18 mouse cellular contexts compared by ENCODE assay signal in genomic region chr3:95136336-95136735, GRCm38 (mm10). TPM values are rescaled to one million over a fixed set of nuclear protein-coding genes. Genes with fewer than 3 reads are reported as not detected.
DNase-seq lines count a peak whose midpoint lies in the region; ATAC-seq and TF ChIP-seq lines count a peak whose summit lies in the region.
"Had no signal": no experiment of that assay in that cellular context is flagged by ENCODE, and none has a peak within 500 bp of the region (broad histone marks: within the 10 kb centered on the region; RNA-seq: fewer than 3 reads in every experiment).

No protein-coding gene starts in this region.

- DNase-seq in limb, embryonic 10.5 days (ENCODE audit: low spot score) = no peak
- no peak for DNase-seq in thymus, adult 2 months
- no peak for DNase-seq in thymus, postnatal 10 days (ENCODE audit: low spot score in 2 of 2)
- DNase-seq in liver, embryonic 13.5 days = no peak
- DNase-seq in cerebellum, adult 18-20 months = no peak
- no peak for DNase-seq in retina, postnatal 1 day
- no peak for DNase-seq in heart, postnatal 4 days
- DNase-seq: adrenal gland, adult 2 months; cerebellum, adult 11-12 months; forebrain, postnatal 0 days; layer of hippocampus, postnatal 36 days; lung, postnatal 14 days had no signal

- H3K27ac ChIP-seq in limb, embryonic 12.5 days = no peak overlapping the region
- no peak overlapping the region for H3K27ac ChIP-seq in limb, embryonic 10.5 days
- H3K27ac ChIP-seq in thymus, adult 2 months (ENCODE audit: control insufficient read depth, insufficient read depth, low read length) = peak overlapping the region; percentile 37; the same call in 1 of the 2 replicates
- peak overlapping the region; percentile 61 for H3K27ac ChIP-seq in liver, embryonic 13.5 days
- H3K27ac ChIP-seq: embryonic facial prominence, embryonic 13.5 days; hindbrain, embryonic 12.5 days; liver, embryonic 14.5 days; midbrain, embryonic 13.5 days had no signal

- H3K4me3 ChIP-seq in limb, embryonic 12.5 days (replicated peaks) = no peak overlapping the region
- no peak overlapping the region for H3K4me3 ChIP-seq in limb, embryonic 10.5 days
- H3K4me3 ChIP-seq in thymus, adult 2 months (ENCODE audit: control insufficient read depth, insufficient read depth, low read length) = no peak overlapping the region
- H3K4me3 ChIP-seq in liver, embryonic 13.5 days (replicated peaks) = no peak overlapping the region
- H3K4me3 ChIP-seq: embryonic facial prominence, embryonic 13.5 days; hindbrain, embryonic 12.5 days; midbrain, embryonic 13.5 days had no signal

- no peak for TF ChIP-seq CTCF in thymus, adult 2 months (IDR thresholded peaks at IDR 0.05; ENCODE audit: borderline replicate concordance, control insufficient read depth, extremely low read depth, insufficient read depth, low read length, poor library complexity)

- peak overlapping the region; percentile 59; the same call in 1 of the 2 replicates for H3K4me2 ChIP-seq in limb, embryonic 12.5 days
- H3K4me2 ChIP-seq in liver, embryonic 13.5 days = peak overlapping the region; percentile 78

- no peak overlapping the region for H3K9ac ChIP-seq in limb, embryonic 12.5 days (replicated peaks)
- H3K9ac ChIP-seq in liver, embryonic 13.5 days = no peak overlapping the region
- H3K9ac ChIP-seq: embryonic facial prominence, embryonic 13.5 days; forebrain, postnatal 0 days; hindbrain, embryonic 12.5 days had no signal

- peaks cover 16% of the 10 kb centered on the region for H3K4me1 ChIP-seq in limb, embryonic 12.5 days (replicated peaks)
- H3K4me1 ChIP-seq in limb, embryonic 10.5 days = peaks cover 31% of the 10 kb centered on the region
- H3K4me1 ChIP-seq in thymus, adult 2 months (replicated peaks; ENCODE audit: control insufficient read depth, insufficient read depth, low read length) = peaks cover 40% of the 10 kb centered on the region
- peaks cover 43% of the 10 kb centered on the region for H3K4me1 ChIP-seq in liver, embryonic 13.5 days (replicated peaks)

- peaks cover 34% of the 10 kb centered on the region for H3K36me3 ChIP-seq in limb, embryonic 12.5 days
- peaks cover 41% of the 10 kb centered on the region for H3K36me3 ChIP-seq in limb, embryonic 10.5 days
- peaks cover 11% of the 10 kb centered on the region; the same call in 1 of the 2 replicates for H3K36me3 ChIP-seq in thymus, adult 2 months (ENCODE audit: control insufficient read depth, insufficient read depth, low read length)
- peaks cover 23% of the 10 kb centered on the region for H3K36me3 ChIP-seq in liver, embryonic 13.5 days

- ATAC-seq in limb, embryonic 12.5 days (ENCODE audit: insufficient number of reproducible peaks, insufficient read depth, low FRiP score, low TSS enrichment, low read depth) = no peak
- ATAC-seq in liver, embryonic 13.5 days (ENCODE audit: low read depth) = no peak
- ATAC-seq: forebrain, postnatal 0 days; midbrain, embryonic 13.5 days had no signal

- H3K27me3 ChIP-seq in limb, embryonic 12.5 days = no peaks in the 10 kb centered on the region
- no peaks in the 10 kb centered on the region for H3K27me3 ChIP-seq in limb, embryonic 10.5 days (ENCODE audit: low read depth, poor library complexity, severe bottlenecking)
- no peaks in the 10 kb centered on the region for H3K27me3 ChIP-seq in thymus, adult 2 months (ENCODE audit: control insufficient read depth, insufficient read depth, low read length)
- H3K27me3 ChIP-seq in liver, embryonic 13.5 days = no peaks in the 10 kb centered on the region
- H3K27me3 ChIP-seq: embryonic facial prominence, embryonic 13.5 days; hindbrain, embryonic 12.5 days; midbrain, embryonic 13.5 days had no signal

- no peak for TF ChIP-seq POLR2A in thymus, adult 2 months (IDR thresholded peaks at IDR 0.05; ENCODE audit: control insufficient read depth, extremely low read depth, insufficient read depth, low read length, poor library complexity)

- WGBS in limb, embryonic 12.5 days = 91% methylated on average over 3 of the region's 3 CpGs
- WGBS in limb, embryonic 10.5 days = 94% methylated on average over 3 of the region's 3 CpGs
- 52% methylated on average over 3 of the region's 3 CpGs for WGBS in thymus, adult 2 months
- WGBS in liver, embryonic 13.5 days (ENCODE audit: insufficient replicate concordance) = 54% methylated on average over 3 of the region's 3 CpGs

- H3K9me3 ChIP-seq in limb, embryonic 12.5 days = 0 out of 2 replicates have a peak, but pooled peaks cover 4% of the 10 kb centered on the region
- no peaks in the 10 kb centered on the region for H3K9me3 ChIP-seq in limb, embryonic 10.5 days (replicated peaks)
- H3K9me3 ChIP-seq in liver, embryonic 13.5 days (replicated peaks) = no peaks in the 10 kb centered on the region
- H3K9me3 ChIP-seq: embryonic facial prominence, embryonic 13.5 days; hindbrain, embryonic 12.5 days; midbrain, embryonic 13.5 days had no signal

RNA-seq across cellular contexts. Expression of gene Lysmd1, which starts 2.4 kb away (rescaled TPM):
- polyA plus RNA-seq in limb, embryonic 12.5 days (2016; fragmentation: Nextera tagmentation; extraction: Ambion mirVana) = 16.6 and 18.0 TPM in 2 replicates
- 12.6 and 16.2 TPM in 2 replicates for polyA plus RNA-seq in limb, embryonic 10.5 days (2016; fragmentation: Nextera tagmentation; extraction: Ambion mirVana)
- 13.1 and 14.1 TPM in 2 replicates for polyA plus RNA-seq in thymus, adult 2 months (2012; rRNA removed)
- 7.3 and 7.5 TPM in 2 replicates for polyA plus RNA-seq in liver, embryonic 13.5 days (2015; fragmentation: Nextera tagmentation; extraction: Ambion mirVana)
- total RNA-seq in heart, postnatal 4 days (2021) = 1 to 10 TPM; 5.3 to 6.0 TPM

RNA-seq across cellular contexts. Expression of gene Scnm1, which starts 2.5 kb away (rescaled TPM):
- 80.7 and 83.6 TPM in 2 replicates for polyA plus RNA-seq in limb, embryonic 12.5 days (2016; fragmentation: Nextera tagmentation; extraction: Ambion mirVana)
- 74.1 and 79.7 TPM in 2 replicates for polyA plus RNA-seq in limb, embryonic 10.5 days (2016; fragmentation: Nextera tagmentation; extraction: Ambion mirVana)
- 56.4 and 63.8 TPM in 2 replicates for polyA plus RNA-seq in thymus, adult 2 months (2012; rRNA removed)
- polyA plus RNA-seq in liver, embryonic 13.5 days (2015; fragmentation: Nextera tagmentation; extraction: Ambion mirVana) = 33.4 and 33.5 TPM in 2 replicates
- total RNA-seq in heart, postnatal 4 days (2021) = 10 to 100 TPM; 33.9 to 34.2 TPM

RNA-seq across cellular contexts. Expression of gene Tnfaip8l2, which starts 5.8 kb away (rescaled TPM):
- 1.7 and 2.2 TPM in 2 replicates for polyA plus RNA-seq in limb, embryonic 12.5 days (2016; fragmentation: Nextera tagmentation; extraction: Ambion mirVana)
- 0.35 and 1.9 TPM in 2 replicates for polyA plus RNA-seq in limb, embryonic 10.5 days (2016; fragmentation: Nextera tagmentation; extraction: Ambion mirVana)
- polyA plus RNA-seq in thymus, adult 2 months (2012; rRNA removed) = 78.5 and 79.6 TPM in 2 replicates
- 5.7 and 6.0 TPM in 2 replicates for polyA plus RNA-seq in liver, embryonic 13.5 days (2015; fragmentation: Nextera tagmentation; extraction: Ambion mirVana)
- total RNA-seq in heart, postnatal 4 days (2021) = 1 to 10 TPM in 1 of 2 experiments, under 1 TPM in 1; 0.54 to 1.2 TPM

RNA-seq across cellular contexts. Expression of gene Tmod4, which starts 12.1 kb away (rescaled TPM):
- polyA plus RNA-seq in limb, embryonic 12.5 days (2016; fragmentation: Nextera tagmentation; extraction: Ambion mirVana) = 1.0 and 1.4 TPM in 2 replicates
- polyA plus RNA-seq in limb, embryonic 10.5 days (2016; fragmentation: Nextera tagmentation; extraction: Ambion mirVana) = 1.2 and 1.4 TPM in 2 replicates
- polyA plus RNA-seq in thymus, adult 2 months (2012; rRNA removed) = 1.8 and 3.6 TPM in 2 replicates
- polyA plus RNA-seq in liver, embryonic 13.5 days (2015; fragmentation: Nextera tagmentation; extraction: Ambion mirVana) = 0.17 and 0.67 TPM in 2 replicates
- total RNA-seq in heart, postnatal 4 days (2021) = 1 to 10 TPM; 3.2 to 3.4 TPM
- total RNA-seq: left cerebral cortex, postnatal 25 days had no signal

RNA-seq across cellular contexts. Expression of gene Sema6c, which starts 23.9 kb away (rescaled TPM):
- 23.7 and 26.4 TPM in 2 replicates for polyA plus RNA-seq in limb, embryonic 12.5 days (2016; fragmentation: Nextera tagmentation; extraction: Ambion mirVana)
- polyA plus RNA-seq in limb, embryonic 10.5 days (2016; fragmentation: Nextera tagmentation; extraction: Ambion mirVana) = 8.9 and 15.8 TPM in 2 replicates
- 12.0 and 14.0 TPM in 2 replicates for polyA plus RNA-seq in thymus, adult 2 months (2012; rRNA removed)
- polyA plus RNA-seq in liver, embryonic 13.5 days (2015; fragmentation: Nextera tagmentation; extraction: Ambion mirVana) = 0.35 and 0.36 TPM in 2 replicates
- total RNA-seq in heart, postnatal 4 days (2021) = 1 to 10 TPM; 7.5 to 8.1 TPM

Comparison
In these comparisons a context has a peak if more than half of its experiments do, and no peak if none do; other contexts are left out.
1. H3K27ac ChIP-seq: peak in thymus, adult 2 months (single experiment) and liver, embryonic 13.5 days (single experiment); none in limb, embryonic 12.5 days (single experiment) and limb, embryonic 10.5 days (single experiment).
2. RNA of gene Tnfaip8l2, which starts 5.8 kb away (polyA plus RNA-seq): 78.5 to 79.6 TPM in thymus, adult 2 months; 5.7 to 6.0 TPM in liver, embryonic 13.5 days, 0.35 to 1.9 TPM in limb, embryonic 10.5 days and 1.7 to 2.2 TPM in limb, embryonic 12.5 days; every median in the first group is over 10 times any median in the second.